Mouse (Mus musculus) C3H10T1/2 (cell line): ENCODE data around the gene Shisa5. TPM values are rescaled to one million over a fixed set of nuclear protein-coding genes. Genes with fewer than 3 reads are reported as not detected.

Experiments used
- polyA plus RNA-seq, 2 experiments: library from polyadenylated mRNA; unstranded; fragments of >200 nt; fragmentation: generic; extraction: Trizol; gene quantifications; one replicate each; pipeline ENCODE4 v1.2.1; 2012; ENCODE audit warnings: missing spikeins in 2 of 2

Gene Shisa5
- polyA plus RNA-seq = 100 to 1,000 TPM; 107 to 253 TPM

DNA sequence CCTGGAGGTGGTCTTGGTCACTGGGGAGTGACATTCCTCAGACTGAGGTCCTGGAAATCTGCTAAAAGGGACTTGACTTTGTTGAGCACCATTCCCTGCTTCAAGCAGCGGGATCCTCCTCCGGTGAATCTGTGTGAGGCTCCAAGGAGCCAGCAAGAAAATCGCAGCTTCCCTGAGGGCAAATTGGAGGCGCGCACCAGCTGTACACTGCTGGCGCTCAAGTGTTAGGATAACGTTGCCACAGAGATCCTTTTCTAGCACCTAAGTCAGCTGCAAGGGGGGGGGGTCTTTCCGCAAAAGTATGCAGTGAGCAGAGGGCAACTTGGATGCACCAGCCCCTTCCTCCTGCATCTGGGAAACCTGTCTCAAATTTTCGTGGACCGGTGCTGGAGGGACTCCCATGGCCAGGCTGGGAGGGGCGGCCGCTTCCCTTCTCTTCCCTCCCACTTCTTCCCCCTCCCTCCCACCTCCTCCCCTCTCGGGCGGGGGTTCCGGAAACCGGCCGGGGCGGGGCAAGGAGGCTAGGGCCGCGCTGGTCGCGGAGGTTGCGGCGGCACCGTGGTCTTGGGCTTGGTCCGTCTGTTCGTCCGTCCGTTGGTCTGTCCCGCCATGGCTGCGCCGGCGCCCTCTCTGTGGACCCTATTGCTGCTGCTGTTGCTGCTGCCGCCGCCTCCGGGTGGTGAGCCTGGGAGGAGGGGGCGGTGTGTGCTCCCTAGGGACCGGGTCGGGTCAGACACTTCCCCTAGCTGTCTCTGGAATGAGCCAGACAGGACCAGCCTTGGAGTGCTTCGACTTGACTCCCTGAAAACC lies at the start of gene Shisa5:
TSS of gene Shisa5 (plus strand) at position 480 of the 810 bp plus-strand sequence.

DNA sequence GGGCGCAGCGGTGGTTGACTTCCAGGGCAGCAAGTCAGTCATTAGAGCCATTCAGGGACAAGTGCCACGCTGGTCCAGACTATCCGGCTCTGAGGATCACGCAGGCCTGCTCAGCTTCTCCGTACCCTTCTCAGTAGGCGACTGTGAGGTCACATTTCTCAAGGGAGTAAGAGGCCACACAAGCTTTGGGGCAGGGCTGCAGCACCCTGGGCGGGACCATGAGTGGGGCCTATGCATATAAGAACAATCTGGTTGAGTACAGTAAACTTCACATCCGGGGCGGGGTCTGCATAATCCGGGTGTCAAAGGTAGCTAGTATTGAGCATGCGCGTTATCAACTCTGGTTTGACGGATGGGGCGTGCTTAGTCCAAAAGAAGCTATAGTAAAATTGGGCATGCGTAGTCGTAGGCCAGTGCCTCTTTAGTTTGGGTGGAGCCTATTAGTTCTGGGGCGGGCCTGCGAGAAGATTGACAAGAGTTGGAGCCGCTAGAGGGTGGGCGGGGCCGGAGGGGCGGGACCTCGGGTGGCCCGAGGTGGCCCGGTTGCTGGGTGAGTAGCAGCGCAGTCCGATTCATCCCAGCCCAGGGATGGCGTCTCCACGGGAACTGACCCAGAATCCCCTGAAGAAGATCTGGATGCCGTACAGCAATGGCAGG lies 46.8 kb upstream of the Shisa5 start, which contains the start of gene Pfkfb4:
TSS of gene Pfkfb4 (plus strand) at position 351 of the 657 bp plus-strand sequence.

DNA sequence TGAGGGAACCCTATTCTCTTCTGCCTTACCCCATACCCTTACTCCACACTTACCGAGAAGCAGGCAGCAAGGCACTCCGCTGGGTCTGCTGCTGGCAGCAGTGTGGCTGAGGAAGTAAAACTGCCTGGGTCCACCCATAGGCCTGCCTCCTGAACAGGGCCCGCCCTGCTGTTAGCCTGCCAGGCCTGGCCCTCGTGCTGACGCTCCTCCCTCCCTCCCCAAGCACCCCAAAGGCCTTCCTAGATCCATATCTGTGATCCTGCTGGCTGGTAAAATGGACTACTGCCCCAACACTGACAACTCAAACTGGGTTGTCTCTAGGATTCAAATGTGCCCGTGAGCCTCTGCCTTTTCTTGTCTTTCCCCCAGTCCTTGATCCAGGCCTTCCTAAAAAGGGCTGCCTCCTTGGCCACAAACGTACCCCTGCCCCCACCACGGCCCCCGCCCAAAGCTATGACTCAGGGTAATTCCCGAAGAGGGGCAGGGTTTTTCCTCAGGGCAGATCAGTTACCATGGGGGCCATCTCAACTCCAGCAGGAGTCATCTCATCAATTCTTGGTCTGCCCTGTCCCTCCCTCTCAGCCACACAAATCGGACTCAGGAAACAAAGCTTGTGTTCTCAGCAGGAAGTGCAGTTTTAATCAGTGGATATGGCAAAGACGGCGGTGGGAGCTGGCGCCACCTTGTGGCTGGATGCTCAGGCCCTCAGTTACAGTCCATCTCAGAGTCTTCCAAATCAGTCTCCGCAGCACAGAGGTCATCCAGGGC lies 21.0 kb downstream of the Shisa5 start, which contains the start of gene Trex1:
TSS of gene Trex1 (minus strand) at position 599 of the 768 bp plus-strand sequence.

DNA sequence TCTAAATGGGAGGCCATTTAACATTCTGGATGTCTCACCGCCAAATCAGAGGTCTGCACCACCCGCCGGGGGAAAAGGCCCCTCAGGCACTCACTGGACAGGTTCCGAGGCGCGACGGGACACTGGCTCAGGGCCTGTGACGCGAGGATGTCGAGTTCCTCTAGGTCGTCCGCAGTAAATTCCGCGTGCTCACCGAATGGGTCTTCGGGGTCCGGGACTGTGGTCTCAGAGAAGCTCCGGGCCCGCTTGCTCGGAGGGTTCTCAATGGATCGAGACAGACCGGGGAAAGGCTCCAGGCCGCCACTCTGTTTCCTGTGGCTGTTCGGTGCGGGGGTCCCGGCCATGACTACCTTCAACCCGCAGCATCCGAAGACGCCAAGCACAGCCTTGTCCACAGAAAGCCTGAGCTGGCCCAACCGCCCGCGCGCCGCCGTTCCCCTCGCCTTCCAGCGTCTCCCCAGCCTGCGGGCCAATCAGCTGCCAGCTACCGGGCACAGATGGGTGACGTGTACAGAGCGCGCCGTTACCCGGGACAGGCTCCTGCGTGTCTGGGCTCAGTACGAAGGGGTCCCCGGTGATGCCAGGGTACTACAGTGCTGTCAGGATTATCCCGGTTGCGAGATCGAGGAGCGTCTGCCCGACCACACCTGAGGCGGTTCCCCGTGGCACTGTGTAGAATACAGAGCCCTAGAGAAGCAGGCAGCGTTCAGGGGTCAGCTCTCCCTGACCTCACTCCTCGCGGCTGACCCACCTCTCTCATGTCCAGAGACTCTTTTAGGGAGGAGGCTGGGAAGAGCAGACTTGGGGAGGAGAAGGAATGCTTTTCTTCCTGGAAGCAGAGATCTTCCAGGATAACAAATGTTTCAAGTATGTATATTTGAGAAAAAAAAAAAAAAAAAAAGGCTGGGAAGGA lies 35.6 kb downstream of the Shisa5 start, which contains the start of gene Atrip:
TSS of gene Atrip (minus strand) at position 464 of the 913 bp plus-strand sequence.

DNA sequence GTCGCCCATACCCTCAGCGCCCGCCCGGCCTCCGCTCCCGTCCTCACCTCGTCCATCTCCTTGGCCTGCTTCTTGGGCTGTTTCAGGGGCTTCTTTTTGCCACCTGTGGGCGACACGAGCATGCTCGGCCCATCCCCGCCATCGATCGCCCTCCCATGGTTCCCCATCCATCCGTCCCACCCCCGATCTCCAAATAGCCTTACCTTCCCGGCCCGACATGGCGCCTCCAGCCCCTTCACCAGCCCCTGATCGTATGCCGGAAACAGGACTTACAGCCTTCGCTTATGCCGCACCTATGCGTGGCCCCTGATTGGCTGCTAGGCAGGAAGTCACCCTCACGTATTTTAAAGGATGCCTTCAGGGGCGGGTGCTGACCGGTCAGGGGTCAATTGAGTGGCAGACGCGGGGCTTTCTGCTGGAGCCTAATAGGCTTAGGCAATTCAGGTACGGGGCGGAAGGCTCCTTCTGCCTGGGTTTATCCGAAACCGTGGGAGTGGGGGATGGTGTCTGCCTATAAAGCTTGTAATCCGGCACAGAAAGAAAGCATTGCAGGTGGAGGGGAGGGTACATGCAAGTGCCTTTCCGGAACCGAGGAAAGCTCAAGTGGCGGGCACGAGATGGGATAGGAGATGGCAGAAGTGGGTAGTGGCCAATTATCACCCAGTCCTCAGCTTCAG lies 43.9 kb downstream of the Shisa5 start, which contains the start of the genes Ccdc51 and Tma7:
TSS of gene Ccdc51 (plus strand) at position 370 of the 677 bp plus-strand sequence.
TSS of gene Tma7 (minus strand) at position 464 of the 677 bp plus-strand sequence.

DNA sequence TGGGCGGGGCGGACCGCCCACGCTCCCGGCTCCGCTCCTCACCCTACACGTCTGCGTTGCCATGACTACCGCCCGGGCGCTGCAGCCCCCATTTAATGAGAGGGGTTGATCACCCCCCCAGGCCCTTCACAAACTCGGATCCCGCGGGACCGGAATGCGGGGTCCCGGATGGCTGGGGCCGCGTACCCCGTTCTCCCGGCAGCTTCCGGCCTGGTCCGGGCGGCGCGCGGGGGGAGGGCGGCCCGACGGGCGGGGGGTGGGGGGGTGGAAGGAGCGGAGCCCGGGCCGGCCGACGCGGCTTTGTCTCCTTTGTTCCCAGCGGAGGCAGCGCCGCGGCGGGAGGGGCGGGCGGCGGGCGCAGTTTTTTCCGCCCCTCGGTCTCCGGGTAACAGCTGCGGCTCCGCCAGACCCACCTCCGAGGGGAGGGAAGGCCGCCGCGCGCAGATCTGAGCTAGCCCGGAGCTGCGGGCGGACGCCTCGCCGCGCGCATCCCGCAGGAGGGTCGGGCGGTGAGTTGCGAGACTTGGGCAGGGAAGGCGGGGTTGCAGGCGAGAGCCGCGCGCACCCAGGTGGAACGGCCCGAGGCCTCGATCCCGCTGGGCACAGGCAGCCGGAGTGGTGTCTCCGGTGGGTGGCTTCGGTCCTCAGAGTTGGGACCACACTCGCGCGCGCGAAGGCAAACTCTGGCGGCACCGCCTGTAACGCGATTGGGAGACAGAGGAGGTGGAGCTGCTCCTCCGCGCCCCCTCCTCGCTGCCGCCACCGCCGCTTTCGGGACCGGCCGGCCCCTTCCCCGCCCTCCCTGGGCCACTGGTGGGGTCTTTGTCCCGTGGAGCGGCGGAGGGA lies 57.0 kb downstream of the Shisa5 start, which contains the start of gene Plxnb1:
TSS of gene Plxnb1 (plus strand) at position 253 of the 846 bp plus-strand sequence.

Other genes with a start within 250 kb of the Shisa5 start
- gene Nckipsd, start 230.2 kb upstream of the Shisa5 start, polyA plus RNA-seq = 1 to 10 TPM; 5.8 to 9.2 TPM
- under 1 TPM; 0.01 to 0.12 TPM for gene Celsr3, start 212.2 kb upstream of the Shisa5 start, polyA plus RNA-seq
- 10 to 100 TPM in 1 of 2 experiments, 1 to 10 TPM in 1; 5.7 to 14.4 TPM for gene Slc26a6, start 185.3 kb upstream of the Shisa5 start, polyA plus RNA-seq
- gene Tmem89, start 123.9 kb upstream of the Shisa5 start, polyA plus RNA-seq = under 1 TPM in 1 of 2 experiments, not detected in 1; 0.11 TPM
- gene Uqcrc1, start 101.9 kb upstream of the Shisa5 start, polyA plus RNA-seq = 100 to 1,000 TPM; 254 to 482 TPM
- gene Col7a1, start 85.0 kb upstream of the Shisa5 start, polyA plus RNA-seq = 10 to 100 TPM in 1 of 2 experiments, 1 to 10 TPM in 1; 5.2 to 12.1 TPM
- gene Ucn2, start 52.6 kb upstream of the Shisa5 start, polyA plus RNA-seq = under 1 TPM; 0.21 to 0.77 TPM
- 1 to 10 TPM; 3.8 to 7.6 TPM for gene Pfkfb4, start 46.8 kb upstream of the Shisa5 start, polyA plus RNA-seq
- gene Trex1, start 21.2 kb downstream of the Shisa5 start, polyA plus RNA-seq = 10 to 100 TPM; 31.4 to 42.0 TPM
- 10 to 100 TPM in 1 of 2 experiments, 1 to 10 TPM in 1; 8.1 to 12.6 TPM for gene Atrip, start 35.6 kb downstream of the Shisa5 start, polyA plus RNA-seq
- gene Ccdc51, start 43.9 kb downstream of the Shisa5 start, polyA plus RNA-seq = 1 to 10 TPM; 4.3 to 6.9 TPM
- gene Tma7, start 44.0 kb downstream of the Shisa5 start, polyA plus RNA-seq = 100 to 1,000 TPM; 277 to 293 TPM
- 1 to 10 TPM in 1 of 2 experiments, under 1 TPM in 1; 0.29 to 3.3 TPM for gene Plxnb1, start 56.8 kb downstream of the Shisa5 start, polyA plus RNA-seq
- not detected for gene Fbxw21, start 123.5 kb downstream of the Shisa5 start, polyA plus RNA-seq
- not detected for gene Fbxw13, start 157.4 kb downstream of the Shisa5 start, polyA plus RNA-seq
- gene Fbxw20, start 196.2 kb downstream of the Shisa5 start, polyA plus RNA-seq = not detected
- gene Fbxw14, start 249.1 kb downstream of the Shisa5 start, polyA plus RNA-seq = not detected